Mouse (Mus musculus) lung, postnatal 0 days (tissue): ENCODE measurements around the gene Gm3002.
"Not testable (repeated sequence)": the region's sequence is repeated elsewhere in the genome, so short reads cannot be mapped to it uniquely, and the experiment has no call there.

Experiments used
- CTCF ChIP-seq: IDR thresholded peaks from 2 replicates; pipeline ENCODE4 v1.5.1; 2016; ENCODE audit warnings: antibody characterized with exemption, mild to moderate bottlenecking
- EP300 ChIP-seq: IDR thresholded peaks from 2 replicates; pipeline ENCODE4 v1.6.1; 2016; ENCODE audit warnings: antibody characterized with exemption, mild to moderate bottlenecking, control low read depth

GRCm38 (mm10) chr14:3998094-3998493 is 188.2 kb downstream of the Gm3002 start, which contains the start of gene Gm3099:
- not testable (repeated sequence) for TF ChIP-seq CTCF, EP300
